Mouse (Mus musculus): ENCODE measurements around the gene Bnc2.

Bnc2 gene

GRCm38 (mm10) chr4:84308226-84308862 lies 366.7 kb downstream of the Bnc2 start:
- no peak for DNase-seq

GRCm38 (mm10) chr4:84306928-84307606 lies 368.0 kb downstream of the Bnc2 start:
- DNase-seq, result no peak

- no peak for DNase-seq
Measured at GRCm38 (mm10) chr4:84302949-84303348, 372.1 kb downstream of the Bnc2 start.

GRCm38 (mm10) chr4:84285153-84285552 lies 389.9 kb downstream of the Bnc2 start:
- DNase-seq, result no peak

- DNase-seq, result no peak
Measured at GRCm38 (mm10) chr4:84282651-84283050, 392.4 kb downstream of the Bnc2 start.

- DNase-seq, result no peak
Measured at GRCm38 (mm10) chr4:84278156-84278555, 396.9 kb downstream of the Bnc2 start.

- DNase-seq, result no peak
Measured at GRCm38 (mm10) chr4:84276081-84276480, 399.0 kb downstream of the Bnc2 start.

- DNase-seq, result no peak
Measured at GRCm38 (mm10) chr4:84274158-84274557, 400.9 kb downstream of the Bnc2 start.

GRCm38 (mm10) chr4:84272867-84273266 lies 402.2 kb downstream of the Bnc2 start:
- DNase-seq, result no peak

GRCm38 (mm10) chr4:84269845-84270244 lies 405.2 kb downstream of the Bnc2 start:
- no peak for DNase-seq

- DNase-seq, result no peak
Measured at GRCm38 (mm10) chr4:84247356-84247755, 427.7 kb downstream of the Bnc2 start.

- DNase-seq, result no peak
Measured at GRCm38 (mm10) chr4:84232346-84232745, 442.7 kb downstream of the Bnc2 start.

GRCm38 (mm10) chr4:84231251-84231650 lies 443.8 kb downstream of the Bnc2 start:
- no peak for DNase-seq

- no peak for DNase-seq
Measured at GRCm38 (mm10) chr4:84229189-84229960, 445.7 kb downstream of the Bnc2 start.

GRCm38 (mm10) chr4:84228551-84228950 lies 446.5 kb downstream of the Bnc2 start:
- no peak for DNase-seq

All from thymus, postnatal 36 days (tissue).